Mouse (Mus musculus): ENCODE results near the gene Gif. TPM values are rescaled to one million over a fixed set of nuclear protein-coding genes. Genes with fewer than 3 reads are reported as not detected.

Gif gene
- not detected in 2 replicates for polyA plus RNA-seq (2014; fragmentation: Nextera tagmentation; extraction: Ambion mirVana)

- Histone ChIP-seq H3K4me1 (replicated peaks; ENCODE audit: control insufficient read depth, insufficient read depth, low read length) (no peaks in the 10 kb centered on the region), H3K9ac (ENCODE audit: low read length) (no peak within 1 kb of the TSS), H3K27ac (ENCODE audit: low read depth) (no peak within 1 kb of the TSS), H3K9me3 (ENCODE audit: control insufficient read depth, low read length) (no peaks in the 10 kb centered on the region), H3K27me3 (replicated peaks; ENCODE audit: control insufficient read depth, insufficient read depth, low read length) (no peaks in the 10 kb centered on the region), H3K4me2 (ENCODE audit: low read length) (no peak within 1 kb of the TSS), H3K4me3 (ENCODE audit: low read depth, low read length) (no peak within 1 kb of the TSS), H3K36me3 (ENCODE audit: control insufficient read depth, insufficient read depth, low read length) (no peaks in the 10 kb centered on the region)
- ATAC-seq (replicated peaks; ENCODE audit: low FRiP score, low TSS enrichment, low read depth) (no peak), DNase-seq (ENCODE audit: low spot score) (no peak)
- 88% methylated on average over 2 of the region's 2 CpGs for WGBS
These were observed at the start of gene Gif for GRCm38 (mm10) chr19:11747298-11747697. TSS of gene Gif (plus strand) at chr19:11747554.

DNA sequence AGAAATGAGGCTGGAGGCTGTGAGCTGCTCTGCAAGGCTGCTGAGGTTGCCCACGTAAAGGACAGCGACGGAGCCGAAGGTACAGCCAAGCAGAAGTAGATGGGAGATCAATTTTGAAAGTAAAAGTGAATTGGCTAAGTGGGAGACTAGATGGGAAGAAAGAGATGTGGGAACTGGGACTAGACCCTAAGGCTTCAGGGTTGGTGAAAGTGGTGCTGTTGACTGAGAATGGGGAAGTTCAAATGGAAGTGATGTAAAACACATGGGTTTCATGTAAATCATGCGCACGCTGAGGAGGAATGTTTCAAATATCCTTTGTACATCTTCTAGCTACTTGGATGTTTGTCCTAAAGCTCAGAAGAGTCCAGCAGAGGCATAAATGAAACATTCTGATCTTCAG, 49.0 kb upstream of the Gif start:
- Histone ChIP-seq H3K27me3 (replicated peaks; ENCODE audit: control insufficient read depth, insufficient read depth, low read length) (no peaks in the 10 kb centered on the region), H3K27ac (ENCODE audit: low read depth) (no peak overlapping the region), H3K9ac (ENCODE audit: low read length) (no peak overlapping the region), H3K36me3 (ENCODE audit: control insufficient read depth, insufficient read depth, low read length) (no peaks in the 10 kb centered on the region), H3K9me3 (ENCODE audit: control insufficient read depth, low read length) (no peaks in the 10 kb centered on the region), H3K4me3 (ENCODE audit: low read depth, low read length) (no peak overlapping the region), H3K4me2 (ENCODE audit: low read length) (no peak overlapping the region), H3K4me1 (replicated peaks; ENCODE audit: control insufficient read depth, insufficient read depth, low read length) (no peaks in the 10 kb centered on the region)
- no peak for DNase-seq (ENCODE audit: low spot score)
- WGBS = 91% methylated on average over 6 of the region's 6 CpGs
- ATAC-seq (replicated peaks; ENCODE audit: low FRiP score, low TSS enrichment, low read depth) = no peak

DNA sequence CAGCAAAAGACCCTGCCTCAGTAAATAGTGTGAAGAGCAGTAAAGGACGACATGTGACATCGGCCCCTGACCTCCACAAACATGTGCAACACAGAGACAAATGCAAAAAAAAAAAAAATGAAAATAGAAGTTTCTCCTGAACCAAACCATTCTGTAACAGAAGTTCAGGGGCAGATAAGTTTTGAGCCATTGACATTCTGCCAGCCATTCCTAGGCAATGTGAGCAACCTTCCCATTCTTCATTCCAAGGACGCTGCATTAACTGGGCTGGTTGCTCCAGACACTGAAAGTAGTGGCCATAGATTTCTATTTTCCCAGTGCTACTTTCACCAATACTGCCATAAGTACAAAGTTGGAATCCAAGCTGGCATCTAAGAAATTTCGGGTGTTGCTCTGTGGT, 34.9 kb upstream of the Gif start:
- no peaks in the 10 kb centered on the region for H3K27me3 ChIP-seq (replicated peaks; ENCODE audit: control insufficient read depth, insufficient read depth, low read length)
- H3K4me3 ChIP-seq (ENCODE audit: low read depth, low read length) = no peak overlapping the region
- no peak overlapping the region for H3K9ac ChIP-seq (ENCODE audit: low read length)
- H3K9me3 ChIP-seq (ENCODE audit: control insufficient read depth, low read length) = no peaks in the 10 kb centered on the region
- H3K4me2 ChIP-seq (ENCODE audit: low read length) = no peak overlapping the region
- no peaks in the 10 kb centered on the region for H3K4me1 ChIP-seq (replicated peaks; ENCODE audit: control insufficient read depth, insufficient read depth, low read length)
- ATAC-seq (replicated peaks; ENCODE audit: low FRiP score, low TSS enrichment, low read depth) (no peak), DNase-seq (ENCODE audit: low spot score) (no peak)
- 83% methylated on average over 4 of the region's 4 CpGs for WGBS
- no peak overlapping the region for H3K27ac ChIP-seq (ENCODE audit: low read depth)
- no peaks in the 10 kb centered on the region for H3K36me3 ChIP-seq (ENCODE audit: control insufficient read depth, insufficient read depth, low read length)

DNA sequence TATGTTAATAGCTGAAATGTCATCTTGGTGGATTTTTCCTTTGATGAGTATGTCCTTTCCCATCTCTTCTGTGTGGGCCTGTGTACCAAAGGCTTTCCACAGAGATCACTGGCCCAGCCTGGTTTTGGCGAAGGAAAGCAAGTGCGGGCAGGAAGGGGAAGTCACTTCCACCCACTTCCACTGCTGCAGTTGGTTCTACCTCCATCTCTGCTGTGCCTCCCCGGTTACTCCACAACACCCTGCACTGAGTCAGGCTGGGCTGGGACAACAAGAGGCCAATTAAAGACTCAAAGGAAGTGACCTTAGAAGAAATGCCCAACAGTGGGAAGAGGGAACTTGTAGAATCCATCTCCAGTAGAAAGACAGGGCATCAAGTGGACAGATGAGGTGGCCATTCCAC, 27.3 kb upstream of the Gif start:
- no peak overlapping the region for H3K27ac ChIP-seq (ENCODE audit: low read depth)
- H3K36me3 ChIP-seq (ENCODE audit: control insufficient read depth, insufficient read depth, low read length) = no peaks in the 10 kb centered on the region
- H3K4me2 ChIP-seq (ENCODE audit: low read length) = no peak overlapping the region
- H3K4me3 ChIP-seq (ENCODE audit: low read depth, low read length) = no peak overlapping the region
- H3K9me3 ChIP-seq (ENCODE audit: control insufficient read depth, low read length) = no peaks in the 10 kb centered on the region
- DNase-seq (ENCODE audit: low spot score) (no peak), ATAC-seq (replicated peaks; ENCODE audit: low FRiP score, low TSS enrichment, low read depth) (no peak)
- 96% methylated on average over 3 of the region's 3 CpGs for WGBS
- H3K27me3 ChIP-seq (replicated peaks; ENCODE audit: control insufficient read depth, insufficient read depth, low read length) = no peaks in the 10 kb centered on the region
- H3K4me1 ChIP-seq (replicated peaks; ENCODE audit: control insufficient read depth, insufficient read depth, low read length) = no peaks in the 10 kb centered on the region
- no peak overlapping the region for H3K9ac ChIP-seq (ENCODE audit: low read length)

DNA sequence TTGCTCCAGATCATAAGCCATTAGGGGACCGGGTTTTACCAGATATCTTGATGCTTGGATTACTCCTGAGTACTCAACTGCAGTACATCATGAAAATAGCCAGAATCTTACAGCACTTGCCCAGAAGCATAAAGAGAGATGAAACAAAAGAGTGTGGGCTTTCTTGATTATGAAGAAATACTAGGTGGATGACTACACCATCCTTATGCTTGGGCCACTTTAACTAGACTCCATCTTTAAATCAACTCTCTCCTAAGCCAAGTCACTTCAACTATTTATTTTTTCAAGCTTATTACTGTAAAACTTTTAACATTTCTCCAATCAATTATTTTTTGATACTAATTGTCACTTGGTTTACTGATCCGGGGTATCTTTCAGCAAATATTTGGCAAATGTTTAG, 23.5 kb upstream of the Gif start:
- Histone ChIP-seq H3K36me3 (ENCODE audit: control insufficient read depth, insufficient read depth, low read length) (no peaks in the 10 kb centered on the region), H3K4me1 (replicated peaks; ENCODE audit: control insufficient read depth, insufficient read depth, low read length) (no peaks in the 10 kb centered on the region), H3K4me2 (ENCODE audit: low read length) (no peak overlapping the region), H3K9ac (ENCODE audit: low read length) (no peak overlapping the region), H3K4me3 (ENCODE audit: low read depth, low read length) (no peak overlapping the region), H3K27me3 (replicated peaks; ENCODE audit: control insufficient read depth, insufficient read depth, low read length) (no peaks in the 10 kb centered on the region), H3K27ac (ENCODE audit: low read depth) (no peak overlapping the region), H3K9me3 (ENCODE audit: control insufficient read depth, low read length) (no peaks in the 10 kb centered on the region)
- no peak for DNase-seq (ENCODE audit: low spot score)
- 65% methylated on average over 2 of the region's 2 CpGs for WGBS
- no peak for ATAC-seq (replicated peaks; ENCODE audit: low FRiP score, low TSS enrichment, low read depth)

DNA sequence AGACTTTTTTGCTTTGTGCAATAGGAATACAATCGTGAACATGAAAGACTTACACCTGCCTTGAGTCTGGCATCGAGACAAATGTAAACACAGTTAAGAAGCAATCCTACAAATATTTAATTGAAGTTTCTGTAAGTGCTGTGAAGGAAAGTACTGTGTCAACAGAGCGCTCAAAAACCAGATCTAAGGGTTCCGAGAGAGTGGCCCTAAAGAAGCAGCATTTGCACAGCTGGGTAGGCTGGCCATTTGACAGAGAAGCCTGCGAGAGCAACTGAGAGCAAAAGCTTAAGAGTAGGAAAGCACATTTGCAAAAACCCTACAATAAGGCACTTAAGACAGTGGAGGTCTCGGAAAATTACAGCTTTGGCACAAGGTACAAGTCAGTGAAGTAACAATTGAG, 23.1 kb upstream of the Gif start:
- no peak for ATAC-seq (replicated peaks; ENCODE audit: low FRiP score, low TSS enrichment, low read depth)
- H3K9ac ChIP-seq (ENCODE audit: low read length) = no peak overlapping the region

GRCm38 (mm10) chr19:11725915-11726314, 21.4 kb upstream of the Gif start:
- H3K4me2 ChIP-seq (ENCODE audit: low read length) = no peak overlapping the region
- ATAC-seq (replicated peaks; ENCODE audit: low FRiP score, low TSS enrichment, low read depth) = no peak
- 63% methylated on average over 2 of the region's 2 CpGs for WGBS

More for the DNA sequence above, 23.1 kb upstream of the Gif start:
- no peaks in the 10 kb centered on the region for H3K4me1 ChIP-seq (replicated peaks; ENCODE audit: control insufficient read depth, insufficient read depth, low read length)
- no peak overlapping the region for H3K4me3 ChIP-seq (ENCODE audit: low read depth, low read length)
- H3K9me3 ChIP-seq (ENCODE audit: control insufficient read depth, low read length) = no peaks in the 10 kb centered on the region
- no peak overlapping the region for H3K4me2 ChIP-seq (ENCODE audit: low read length)
- H3K36me3 ChIP-seq (ENCODE audit: control insufficient read depth, insufficient read depth, low read length) = no peaks in the 10 kb centered on the region
- H3K27me3 ChIP-seq (replicated peaks; ENCODE audit: control insufficient read depth, insufficient read depth, low read length) = no peaks in the 10 kb centered on the region
- no peak for DNase-seq (ENCODE audit: low spot score)
- H3K27ac ChIP-seq (ENCODE audit: low read depth) = no peak overlapping the region
- 45% methylated on average over 6 of the region's 6 CpGs for WGBS

GRCm38 (mm10) chr19:11727304-11727703, 20.1 kb upstream of the Gif start:
- Histone ChIP-seq H3K4me2 (ENCODE audit: low read length) (no peak overlapping the region), H3K27ac (ENCODE audit: low read depth) (no peak overlapping the region), H3K4me3 (ENCODE audit: low read depth, low read length) (no peak overlapping the region), H3K4me1 (replicated peaks; ENCODE audit: control insufficient read depth, insufficient read depth, low read length) (no peaks in the 10 kb centered on the region), H3K27me3 (replicated peaks; ENCODE audit: control insufficient read depth, insufficient read depth, low read length) (no peaks in the 10 kb centered on the region), H3K9me3 (ENCODE audit: control insufficient read depth, low read length) (no peaks in the 10 kb centered on the region), H3K9ac (ENCODE audit: low read length) (no peak overlapping the region), H3K36me3 (ENCODE audit: control insufficient read depth, insufficient read depth, low read length) (no peaks in the 10 kb centered on the region)
- ATAC-seq (replicated peaks; ENCODE audit: low FRiP score, low TSS enrichment, low read depth) (no peak), DNase-seq (ENCODE audit: low spot score) (no peak)
- WGBS = 96% methylated on average over 5 of the region's 5 CpGs

More at GRCm38 (mm10) chr19:11725915-11726314, 21.4 kb upstream of the Gif start:
- H3K36me3 ChIP-seq (ENCODE audit: control insufficient read depth, insufficient read depth, low read length) = no peaks in the 10 kb centered on the region
- H3K27ac ChIP-seq (ENCODE audit: low read depth) = no peak overlapping the region
- H3K4me3 ChIP-seq (ENCODE audit: low read depth, low read length) = no peak overlapping the region
- no peak overlapping the region for H3K9ac ChIP-seq (ENCODE audit: low read length)
- no peaks in the 10 kb centered on the region for H3K27me3 ChIP-seq (replicated peaks; ENCODE audit: control insufficient read depth, insufficient read depth, low read length)
- no peaks in the 10 kb centered on the region for H3K9me3 ChIP-seq (ENCODE audit: control insufficient read depth, low read length)
- H3K4me1 ChIP-seq (replicated peaks; ENCODE audit: control insufficient read depth, insufficient read depth, low read length) = no peaks in the 10 kb centered on the region
- DNase-seq (ENCODE audit: low spot score) = no peak

DNA sequence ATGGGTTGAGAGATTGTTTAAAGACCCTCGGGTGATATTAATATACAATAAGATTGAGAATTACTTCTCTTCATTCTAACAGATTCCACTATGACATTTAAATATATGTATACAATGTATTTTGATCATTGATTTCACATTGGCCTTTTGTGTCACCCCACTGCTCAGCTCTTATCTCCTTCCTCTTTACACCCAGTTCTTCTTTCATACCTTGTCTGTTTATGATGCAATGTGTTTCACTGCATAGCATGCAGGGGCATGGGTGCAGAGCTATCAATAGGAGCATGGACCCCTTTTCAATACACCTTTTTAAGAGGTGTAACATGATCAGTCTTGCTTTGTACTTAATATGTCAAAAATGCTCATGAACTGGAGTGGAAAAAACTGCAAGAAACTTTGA, 17.1 kb upstream of the Gif start:
- Histone ChIP-seq H3K9me3 (ENCODE audit: control insufficient read depth, low read length) (no peaks in the 10 kb centered on the region), H3K27me3 (replicated peaks; ENCODE audit: control insufficient read depth, insufficient read depth, low read length) (no peaks in the 10 kb centered on the region), H3K9ac (ENCODE audit: low read length) (no peak overlapping the region), H3K27ac (ENCODE audit: low read depth) (no peak overlapping the region), H3K4me3 (ENCODE audit: low read depth, low read length) (no peak overlapping the region), H3K4me2 (ENCODE audit: low read length) (no peak overlapping the region), H3K36me3 (ENCODE audit: control insufficient read depth, insufficient read depth, low read length) (no peaks in the 10 kb centered on the region), H3K4me1 (replicated peaks; ENCODE audit: control insufficient read depth, insufficient read depth, low read length) (no peaks in the 10 kb centered on the region)
- DNase-seq (ENCODE audit: low spot score) (no peak), ATAC-seq (replicated peaks; ENCODE audit: low FRiP score, low TSS enrichment, low read depth) (no peak)
- 71% methylated on average over 1 of the region's 1 CpGs for WGBS

Data from intestine, embryonic 14.5 days (tissue).